ENCODE assay signal across 8 mouse cellular contexts in the genomic region with DNA sequence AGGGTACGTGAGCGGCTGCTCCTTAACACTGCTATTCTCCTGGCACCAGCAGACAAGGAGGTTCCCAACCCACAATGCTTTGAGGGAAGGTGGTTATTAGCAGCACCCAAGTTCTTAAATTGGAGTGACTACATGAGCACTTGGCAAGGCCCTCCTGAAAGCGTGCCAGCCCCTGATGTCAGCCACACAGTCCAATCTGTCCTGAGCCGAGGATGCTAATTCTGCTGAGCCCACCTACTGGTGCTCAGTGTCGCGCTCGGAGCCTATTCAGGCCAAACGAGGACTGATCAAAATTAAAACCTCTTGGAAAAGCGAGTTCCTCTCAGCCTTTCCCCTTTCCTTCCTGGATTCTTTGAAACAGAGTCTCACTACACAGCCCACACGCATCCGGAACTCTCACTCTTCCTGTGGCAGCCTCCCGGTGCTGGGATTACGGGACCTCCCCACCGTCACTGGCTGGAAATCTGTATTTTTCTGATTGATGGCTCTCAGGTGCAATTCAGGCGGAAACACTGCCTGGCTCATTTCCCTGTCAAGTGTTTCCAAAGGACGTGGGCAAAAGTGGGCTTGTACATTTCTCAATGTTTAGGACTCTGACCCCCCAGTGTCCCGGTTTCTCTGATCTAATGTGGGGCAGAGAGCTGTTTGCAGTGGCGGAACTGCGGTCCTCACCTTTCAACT. TPM values are rescaled to one million over a fixed set of nuclear protein-coding genes. Genes with fewer than 3 reads are reported as not detected.
DNase-seq lines count a peak whose midpoint lies in the region; ATAC-seq and TF ChIP-seq lines count a peak whose summit lies in the region.
"Had no signal": no experiment of that assay in that cellular context is flagged by ENCODE, and none has a peak within 500 bp of the region (broad histone marks: within the 10 kb centered on the region; RNA-seq: fewer than 3 reads in every experiment).

No protein-coding gene starts in this region.

- H3K36me3 ChIP-seq in limb, embryonic 15.5 days: peaks cover 44% of the 10 kb centered on the region
- no peaks in the 10 kb centered on the region for H3K36me3 ChIP-seq in testis, adult 2 months (ENCODE audit: control insufficient read depth, insufficient read depth, low read length)

- H3K9me3 ChIP-seq in limb, embryonic 15.5 days: no peaks in the 10 kb centered on the region
- H3K9me3 ChIP-seq: limb, embryonic 12.5 days had no signal

- WGBS in limb, embryonic 15.5 days: 72% methylated on average over 19 of the region's 19 CpGs

- H3K9ac ChIP-seq in limb, embryonic 15.5 days: no peak overlapping the region
- H3K9ac ChIP-seq: limb, embryonic 12.5 days had no signal

- ATAC-seq in limb, embryonic 15.5 days (ENCODE audit: insufficient number of reproducible peaks, low FRiP score, low TSS enrichment, low read depth): no peak

- TF ChIP-seq POLR2A in testis, adult 2 months (IDR thresholded peaks at IDR 0.05; ENCODE audit: control insufficient read depth, low read depth, low read length): no peak

- H3K4me1 ChIP-seq in limb, embryonic 15.5 days: peaks cover 8% of the 10 kb centered on the region
- H3K4me1 ChIP-seq in testis, adult 2 months (ENCODE audit: control insufficient read depth, insufficient read depth, low read length): peaks cover 2% of the 10 kb centered on the region; the same call in 1 of the 2 replicates
- H3K4me1 ChIP-seq: limb, embryonic 12.5 days had no signal

- H3K27ac ChIP-seq in limb, embryonic 15.5 days: peak overlapping the region; percentile 57
- peak overlapping the region; percentile 73 for H3K27ac ChIP-seq in testis, adult 2 months (ENCODE audit: control insufficient read depth, insufficient read depth, low read depth, low read length)
- H3K27ac ChIP-seq: limb, embryonic 12.5 days had no signal

- no peaks in the 10 kb centered on the region for H3K27me3 ChIP-seq in limb, embryonic 15.5 days
- no peaks in the 10 kb centered on the region for H3K27me3 ChIP-seq in testis, adult 2 months (ENCODE audit: control insufficient read depth, insufficient read depth, low read length)
- H3K27me3 ChIP-seq: limb, embryonic 12.5 days had no signal

- no peak for TF ChIP-seq CTCF in testis, adult 2 months (IDR thresholded peaks at IDR 0.05; ENCODE audit: control insufficient read depth, insufficient read depth, insufficient replicate concordance, low read depth, low read length)

- no peak overlapping the region for H3K4me3 ChIP-seq in limb, embryonic 15.5 days
- H3K4me3 ChIP-seq in testis, adult 2 months (ENCODE audit: control insufficient read depth, low read depth, low read length): no peak overlapping the region
- H3K4me3 ChIP-seq: limb, embryonic 12.5 days had no signal

- peak; percentile 79 for DNase-seq in adrenal gland, adult 2 months
- peak; percentile 20 for DNase-seq in brain, embryonic 18.5 days (ENCODE audit: low read depth, low spot score)
- DNase-seq in gastrocnemius, postnatal 10 days: peak; percentile 75
- peak; percentile 49 for DNase-seq in kidney, adult 9 months
- no peak for DNase-seq in spleen, postnatal 4 days (ENCODE audit: low spot score in 2 of 2)

- H3K4me2 ChIP-seq in limb, embryonic 15.5 days: no peak overlapping the region
- H3K4me2 ChIP-seq: limb, embryonic 12.5 days had no signal

RNA-seq across cellular contexts. Expression of gene Stx4a, which starts 9.7 kb away (rescaled TPM):
- 100 to 1,000 TPM in 1 of 2 experiments, 10 to 100 TPM in 1; 79.6 to 102 TPM for total RNA-seq in adrenal gland, adult 2 months (2021)
- 52.2 and 54.0 TPM in 2 replicates for polyA plus RNA-seq in adrenal gland, adult 2 months (2012; rRNA removed)
- 10 to 100 TPM; 52.6 to 69.7 TPM for total RNA-seq in gastrocnemius, postnatal 10 days (2021)
- polyA plus RNA-seq in limb, embryonic 15.5 days (2015; fragmentation: Nextera tagmentation; extraction: Ambion mirVana): 72.5 and 79.5 TPM in 2 replicates
- polyA plus RNA-seq in testis, adult 2 months (2012; rRNA removed): 18.3 and 19.4 TPM in 2 replicates

RNA-seq across cellular contexts. Expression of gene Stx1b, which starts 10.0 kb away (rescaled TPM):
- total RNA-seq in adrenal gland, adult 2 months (2021): 1 to 10 TPM; 5.0 to 6.9 TPM
- 8.5 and 11.4 TPM in 2 replicates for polyA plus RNA-seq in adrenal gland, adult 2 months (2012; rRNA removed)
- total RNA-seq in gastrocnemius, postnatal 10 days (2021): 1 to 10 TPM; 3.0 to 4.6 TPM
- polyA plus RNA-seq in limb, embryonic 15.5 days (2015; fragmentation: Nextera tagmentation; extraction: Ambion mirVana): 3.6 and 3.8 TPM in 2 replicates
- polyA plus RNA-seq in testis, adult 2 months (2012; rRNA removed): 2.2 and 2.4 TPM in 2 replicates

RNA-seq across cellular contexts. Expression of gene Hsd3b7, which starts 14.0 kb away (rescaled TPM):
- total RNA-seq in adrenal gland, adult 2 months (2021): 10 to 100 TPM; 45.5 to 46.2 TPM
- 83.9 and 86.5 TPM in 2 replicates for polyA plus RNA-seq in adrenal gland, adult 2 months (2012; rRNA removed)
- 10 to 100 TPM in 1 of 2 experiments, 1 to 10 TPM in 1; 8.1 to 12.5 TPM for total RNA-seq in gastrocnemius, postnatal 10 days (2021)
- 18.7 and 23.8 TPM in 2 replicates for polyA plus RNA-seq in limb, embryonic 15.5 days (2015; fragmentation: Nextera tagmentation; extraction: Ambion mirVana)
- 6.1 and 7.1 TPM in 2 replicates for polyA plus RNA-seq in testis, adult 2 months (2012; rRNA removed)

RNA-seq across cellular contexts. Expression of gene Gm49388, which starts 29.0 kb away (rescaled TPM):
- 1 to 10 TPM; 2.2 to 4.6 TPM for total RNA-seq in adrenal gland, adult 2 months (2021)
- polyA plus RNA-seq in adrenal gland, adult 2 months (2012; rRNA removed): not detected in 2 replicates
- total RNA-seq in gastrocnemius, postnatal 10 days (2021): under 1 TPM in 1 of 2 experiments, not detected in 1; 0.47 TPM
- polyA plus RNA-seq in limb, embryonic 15.5 days (2015; fragmentation: Nextera tagmentation; extraction: Ambion mirVana): not detected in 2 replicates
- polyA plus RNA-seq in testis, adult 2 months (2012; rRNA removed): not detected in 2 replicates
- polyA plus RNA-seq: limb, embryonic 12.5 days had no signal

RNA-seq across cellular contexts. Expression of gene Setd1a, which starts 37.9 kb away (rescaled TPM):
- total RNA-seq in adrenal gland, adult 2 months (2021): 10 to 100 TPM; 36.0 to 42.6 TPM
- 12.6 and 15.9 TPM in 2 replicates for polyA plus RNA-seq in adrenal gland, adult 2 months (2012; rRNA removed)
- 10 to 100 TPM; 21.2 to 26.2 TPM for total RNA-seq in gastrocnemius, postnatal 10 days (2021)
- polyA plus RNA-seq in limb, embryonic 15.5 days (2015; fragmentation: Nextera tagmentation; extraction: Ambion mirVana): 18.6 and 21.7 TPM in 2 replicates
- 15.9 and 18.2 TPM in 2 replicates for polyA plus RNA-seq in testis, adult 2 months (2012; rRNA removed)

Comparison
In these comparisons a context has a peak if more than half of its experiments do, and no peak if none do; other contexts are left out.
1. DNase-seq: peak in adrenal gland, adult 2 months (single experiment), brain, embryonic 18.5 days (single experiment), gastrocnemius, postnatal 10 days (single experiment) and kidney, adult 9 months (single experiment); none in spleen, postnatal 4 days (0 of 2).